In genomic region chr17:82877131-82877530, GRCm38 (mm10) we compare ENCODE assay signal across 19 mouse cellular contexts.
"Had no signal": no experiment of that assay in that cellular context is flagged by ENCODE, and none has a peak within 500 bp of the region (broad histone marks: within the 10 kb centered on the region; RNA-seq: fewer than 3 reads in every experiment).

No protein-coding gene starts in this region.

- H3K9ac ChIP-seq: limb, embryonic 12.5 days; liver, embryonic 13.5 days had no signal

- DNase-seq: kidney, adult 18-20 months; layer of hippocampus, postnatal 36 days; liver; liver, embryonic 13.5 days; lung, adult 2 months; lung, postnatal 14 days; lung, postnatal 4 days; midbrain, embryonic 14.5 days; right cerebral cortex, adult 18-20 months; right cerebral cortex, postnatal 14 days; right cerebral cortex, postnatal 4 days; thymus, adult 2 months; thymus, postnatal 14 days; thymus, postnatal 4 days had no signal

- H3K4me3 ChIP-seq: left cerebral cortex, adult 2 months; limb, embryonic 12.5 days; liver, embryonic 13.5 days had no signal

- H3K27me3 ChIP-seq: limb, embryonic 12.5 days; liver, embryonic 13.5 days had no signal

- ATAC-seq: intestine, embryonic 16.5 days had no signal

- H3K36me3 ChIP-seq: limb, embryonic 12.5 days; liver, embryonic 13.5 days had no signal

- H3K27ac ChIP-seq: left cerebral cortex, adult 2 months; limb, embryonic 12.5 days; liver, embryonic 13.5 days; stomach, postnatal 0 days had no signal

- H3K9me3 ChIP-seq: limb, embryonic 12.5 days; liver, embryonic 13.5 days had no signal

- H3K4me1 ChIP-seq: limb, embryonic 12.5 days; liver, embryonic 13.5 days had no signal

- H3K4me2 ChIP-seq: limb, embryonic 12.5 days; liver, embryonic 13.5 days; midbrain, embryonic 11.5 days had no signal
